Mouse (Mus musculus): ENCODE measurements around the gene Flrt2. TPM values are rescaled to one million over a fixed set of nuclear protein-coding genes. Genes with fewer than 3 reads are reported as not detected.

The Flrt2 gene
- 0.49 and 0.77 TPM in 2 replicates for polyA plus RNA-seq (2012; rRNA removed)

GRCm38 (mm10) chr12:95691961-95692767 is at the start of gene Flrt2:
TSS of gene Flrt2 (plus strand) at chr12:95692226.

Measured in stomach, adult 2 months (tissue).